Mouse (Mus musculus): ENCODE results near the gene Ccdc124. TPM values are rescaled to one million over a fixed set of nuclear protein-coding genes. Genes with fewer than 3 reads are reported as not detected.

The Ccdc124 gene
- total and polyA plus RNA-seq, 2 experiments, result 22.1 to 34.4 TPM

DNA sequence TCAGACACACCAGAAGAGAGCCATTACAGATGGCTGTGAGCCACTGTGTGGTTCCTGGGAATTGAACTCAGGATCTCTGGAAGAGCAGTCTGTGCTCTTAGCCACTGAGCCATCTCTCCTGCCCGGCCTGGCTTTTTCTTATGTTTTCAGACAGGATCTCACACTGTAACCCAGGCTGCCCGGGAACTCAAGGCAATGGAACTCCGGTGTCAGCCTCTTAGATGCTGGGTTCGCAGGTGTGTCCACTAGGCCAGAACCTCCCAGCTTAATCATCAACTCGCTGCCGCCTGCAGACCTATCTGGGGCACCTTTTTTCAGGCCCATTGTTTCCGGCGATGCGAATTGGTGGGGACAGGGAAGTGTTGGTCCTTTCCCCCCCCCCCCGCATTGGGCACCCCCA lies 33.1 kb downstream of the Ccdc124 start:
- DNase-seq (ENCODE audit: extremely low read depth, low read depth, low spot score), result peak; percentile 76
- Histone ChIP-seq H3K4me1 (ENCODE audit: control insufficient read depth, insufficient read depth, low read length) (peaks cover 8% of the 10 kb centered on the region), H3K27ac (replicated peaks; ENCODE audit: insufficient read depth, low read depth, low read length) (peak overlapping the region; percentile 91; the same call in 1 of the 2 replicates), H3K79me2 (ENCODE audit: control insufficient read depth, insufficient read depth, low read length) (no peaks in the 10 kb centered on the region), H3K9ac (ENCODE audit: low read depth, low read length) (no peak overlapping the region), H3K4me3 (ENCODE audit: insufficient read depth, low read depth, low read length) (no peak overlapping the region), H3K27me3 (ENCODE audit: control insufficient read depth, insufficient read depth, low read length) (no peaks in the 10 kb centered on the region), H3K36me3 (ENCODE audit: control insufficient read depth, insufficient read depth, low read length) (no peaks in the 10 kb centered on the region; the same call in 1 of the 2 replicates)
- no peak for TF ChIP-seq POLR2A (IDR thresholded peaks at IDR 0.05; ENCODE audit: extremely low read depth, insufficient read depth, low read length)
- no peak for TF ChIP-seq CTCF (IDR thresholded peaks at IDR 0.05; ENCODE audit: low read depth, low read length)
- WGBS, result 21% methylated on average over 10 of the region's 10 CpGs

DNA sequence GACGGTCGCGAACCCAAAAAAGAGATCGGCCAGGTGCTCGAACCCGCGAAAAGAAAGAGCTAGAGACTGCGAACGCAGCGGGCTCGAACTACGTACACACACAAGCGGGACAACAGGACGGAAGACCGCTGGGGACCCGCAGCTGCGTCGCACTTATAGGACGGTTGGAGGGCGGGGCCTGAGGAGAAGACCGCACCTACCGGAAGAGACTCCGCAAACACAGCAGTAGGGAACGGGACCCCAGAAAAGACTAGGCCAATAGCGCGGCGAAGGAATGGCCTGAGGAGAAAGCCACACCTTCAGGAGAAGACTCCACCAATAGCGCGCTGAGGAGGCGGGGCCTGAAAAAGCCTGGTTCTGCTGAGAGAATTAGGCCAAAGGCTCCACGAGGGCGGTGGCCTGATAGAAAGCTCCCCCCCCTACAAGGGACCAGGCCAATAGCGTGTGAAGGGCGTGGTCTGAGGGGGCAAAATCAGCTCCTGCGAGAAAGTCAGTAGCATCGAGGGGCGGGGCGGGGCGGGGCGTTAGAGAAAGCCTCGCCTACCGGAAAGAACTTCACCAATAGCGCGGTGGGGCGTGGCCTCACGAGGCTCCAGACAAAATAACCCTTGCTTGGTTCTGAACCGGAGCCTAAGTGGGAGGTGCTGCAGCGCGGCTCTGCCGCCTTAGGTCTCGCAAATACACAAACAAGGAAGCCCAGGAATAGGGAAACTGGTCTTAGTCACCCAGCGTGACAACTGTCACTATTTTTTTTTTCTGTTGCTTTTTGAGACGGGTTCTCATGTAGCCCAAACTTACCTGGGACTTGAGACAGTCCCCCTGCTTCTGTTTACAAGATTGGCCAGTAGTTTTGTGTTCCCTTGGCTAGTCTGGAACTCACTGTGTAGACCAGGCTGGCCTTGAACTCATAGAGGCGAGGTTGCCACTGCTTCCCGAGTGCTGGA lies 34.1 kb downstream of the Ccdc124 start, which contains the start of gene Arrdc2:
Gene Arrdc2, minus strand, starts transcription at position 313 of the 944 bp plus-strand sequence.
- TF ChIP-seq CTCF (IDR thresholded peaks at IDR 0.05; ENCODE audit: low read depth, low read length) (no peak), POLR2A (IDR thresholded peaks at IDR 0.05; ENCODE audit: extremely low read depth, insufficient read depth, low read length) (peak; percentile 100)
- WGBS, result 2% methylated on average over 54 of the region's 55 CpGs
- peaks cover 8% of the 10 kb centered on the region for H3K4me1 ChIP-seq (ENCODE audit: control insufficient read depth, insufficient read depth, low read length)
- H3K4me3 ChIP-seq (ENCODE audit: insufficient read depth, low read depth, low read length), result peak within 1 kb of the TSS; percentile 82
- H3K79me2 ChIP-seq (ENCODE audit: control insufficient read depth, insufficient read depth, low read length), result no peaks in the 10 kb centered on the region
- H3K27me3 ChIP-seq (ENCODE audit: control insufficient read depth, insufficient read depth, low read length), result no peaks in the 10 kb centered on the region
- H3K9ac ChIP-seq (ENCODE audit: low read depth, low read length), result peak within 1 kb of the TSS; percentile 94
- peaks cover 2% of the 10 kb centered on the region; the same call in 1 of the 2 replicates for H3K36me3 ChIP-seq (ENCODE audit: control insufficient read depth, insufficient read depth, low read length)
- peak within 1 kb of the TSS; percentile 91 for H3K27ac ChIP-seq (replicated peaks; ENCODE audit: insufficient read depth, low read depth, low read length)
- DNase-seq (ENCODE audit: extremely low read depth, low read depth, low spot score), result peak; percentile 99

DNA sequence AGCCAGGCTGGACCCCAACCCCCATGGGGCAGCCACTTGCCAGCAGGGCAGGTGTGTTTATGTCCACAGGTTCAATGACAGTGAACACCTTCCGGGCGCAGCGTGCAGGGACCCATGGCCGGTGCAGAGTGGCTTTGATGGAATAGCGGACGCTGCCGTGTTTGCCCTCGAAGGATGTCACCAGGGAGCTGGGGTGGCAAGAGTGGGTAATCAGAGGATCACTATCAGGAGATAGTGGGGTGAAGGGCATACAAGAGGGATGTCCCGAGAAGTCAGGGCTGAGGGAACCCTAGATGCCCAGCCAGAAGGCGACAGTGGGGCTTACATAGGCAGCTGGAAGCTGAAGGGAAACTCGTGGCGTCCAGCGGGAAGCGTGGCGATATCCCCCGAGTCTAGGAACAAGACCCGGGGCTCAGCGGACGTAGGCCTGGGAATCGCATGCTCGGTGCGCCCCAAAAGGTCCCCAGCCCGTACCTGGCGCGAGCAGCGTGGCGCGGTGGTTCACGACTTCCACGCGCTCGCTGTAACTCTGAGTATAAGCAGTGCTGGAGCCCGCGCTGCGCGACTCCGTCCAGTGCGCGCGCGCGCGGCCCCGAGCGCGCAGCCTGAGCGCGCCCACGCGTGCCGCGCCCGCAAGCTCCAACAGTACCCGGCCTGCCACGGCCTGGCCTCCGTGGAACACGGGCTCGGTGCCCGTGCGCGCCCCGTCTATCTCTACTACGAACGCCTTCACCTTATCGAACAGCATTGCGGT lies 34.9 kb downstream of the Ccdc124 start:
- H3K79me2 ChIP-seq (ENCODE audit: control insufficient read depth, insufficient read depth, low read length), result no peaks in the 10 kb centered on the region
- TF ChIP-seq CTCF (IDR thresholded peaks at IDR 0.05; ENCODE audit: low read depth, low read length), result no peak
- 0 out of 2 replicates have a peak, but pooled peaks have one; percentile 10 for TF ChIP-seq POLR2A (IDR thresholded peaks at IDR 0.05; ENCODE audit: extremely low read depth, insufficient read depth, low read length)
- no peaks in the 10 kb centered on the region for H3K27me3 ChIP-seq (ENCODE audit: control insufficient read depth, insufficient read depth, low read length)
- WGBS, result under 1% methylated on average over 66 of the region's 66 CpGs
- H3K4me3 ChIP-seq (ENCODE audit: insufficient read depth, low read depth, low read length), result peak overlapping the region; percentile 82
- H3K9ac ChIP-seq (ENCODE audit: low read depth, low read length), result peak overlapping the region; percentile 94
- H3K36me3 ChIP-seq (ENCODE audit: control insufficient read depth, insufficient read depth, low read length), result peaks cover 2% of the 10 kb centered on the region; the same call in 1 of the 2 replicates
- H3K4me1 ChIP-seq (ENCODE audit: control insufficient read depth, insufficient read depth, low read length), result peaks cover 8% of the 10 kb centered on the region
- peak; percentile 33 for DNase-seq (ENCODE audit: extremely low read depth, low read depth, low spot score)
- peak overlapping the region; percentile 91 for H3K27ac ChIP-seq (replicated peaks; ENCODE audit: insufficient read depth, low read depth, low read length)

DNA sequence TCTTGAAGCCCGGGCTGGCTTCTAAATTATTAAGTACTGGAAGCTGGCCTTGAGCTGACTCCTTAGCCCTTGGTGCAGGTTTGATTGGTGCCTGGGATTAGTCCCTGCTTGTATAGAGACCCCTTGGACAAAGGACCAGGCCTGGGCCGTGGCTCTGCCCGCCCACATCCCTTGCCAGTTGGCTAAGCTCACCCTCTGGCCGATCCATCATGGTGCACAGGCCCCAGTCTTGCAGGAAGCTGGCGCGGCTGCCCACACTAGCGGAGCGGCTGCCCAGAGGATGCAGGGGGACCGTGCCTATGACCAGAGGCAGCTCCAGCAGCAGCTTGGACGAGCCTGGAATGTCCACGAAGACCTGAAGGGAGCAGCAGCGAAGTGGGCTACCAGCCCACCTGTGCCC lies 37.1 kb downstream of the Ccdc124 start:
- WGBS, result 90% methylated on average over 12 of the region's 12 CpGs
- Histone ChIP-seq H3K4me1 (ENCODE audit: control insufficient read depth, insufficient read depth, low read length) (peaks cover 12% of the 10 kb centered on the region), H3K27me3 (ENCODE audit: control insufficient read depth, insufficient read depth, low read length) (no peaks in the 10 kb centered on the region), H3K9ac (ENCODE audit: low read depth, low read length) (no peak overlapping the region), H3K36me3 (ENCODE audit: control insufficient read depth, insufficient read depth, low read length) (peaks cover 2% of the 10 kb centered on the region; the same call in 1 of the 2 replicates), H3K4me3 (ENCODE audit: insufficient read depth, low read depth, low read length) (no peak overlapping the region), H3K27ac (replicated peaks; ENCODE audit: insufficient read depth, low read depth, low read length) (no peak overlapping the region), H3K79me2 (ENCODE audit: control insufficient read depth, insufficient read depth, low read length) (no peaks in the 10 kb centered on the region)
- TF ChIP-seq CTCF (IDR thresholded peaks at IDR 0.05; ENCODE audit: low read depth, low read length) (no peak), POLR2A (IDR thresholded peaks at IDR 0.05; ENCODE audit: extremely low read depth, insufficient read depth, low read length) (no peak)
- DNase-seq (ENCODE audit: extremely low read depth, low read depth, low spot score), result no peak

GRCm38 (mm10) chr8:70834071-70834470 lies 39.7 kb downstream of the Ccdc124 start:
- no peak overlapping the region for H3K27ac ChIP-seq (replicated peaks; ENCODE audit: insufficient read depth, low read depth, low read length)
- peak overlapping the region; percentile 2; the same call in 1 of the 2 replicates for H3K9ac ChIP-seq (ENCODE audit: low read depth, low read length)

More at GRCm38 (mm10) chr8:70834071-70834470, 39.7 kb downstream of the Ccdc124 start:
- TF ChIP-seq CTCF (IDR thresholded peaks at IDR 0.05; ENCODE audit: low read depth, low read length) (no peak), POLR2A (IDR thresholded peaks at IDR 0.05; ENCODE audit: extremely low read depth, insufficient read depth, low read length) (no peak)
- no peaks in the 10 kb centered on the region for H3K79me2 ChIP-seq (ENCODE audit: control insufficient read depth, insufficient read depth, low read length)
- peaks cover 5% of the 10 kb centered on the region for H3K4me1 ChIP-seq (ENCODE audit: control insufficient read depth, insufficient read depth, low read length)
- DNase-seq (ENCODE audit: extremely low read depth, low read depth, low spot score), result no peak
- H3K4me3 ChIP-seq (ENCODE audit: insufficient read depth, low read depth, low read length), result no peak overlapping the region
- WGBS, result 94% methylated on average over 3 of the region's 3 CpGs
- peaks cover 2% of the 10 kb centered on the region; the same call in 1 of the 2 replicates for H3K36me3 ChIP-seq (ENCODE audit: control insufficient read depth, insufficient read depth, low read length)
- H3K27me3 ChIP-seq (ENCODE audit: control insufficient read depth, insufficient read depth, low read length), result no peaks in the 10 kb centered on the region

All from liver, adult 2 months (tissue).